Mouse (Mus musculus) right cerebral cortex, postnatal 14 days (tissue): Measurements from ENCODE around the gene Lrp6.

Experiments used
- DNase-seq: peaks from one replicate; pipeline ENCODE4 v3.0.0; 2022

The Lrp6 gene

GRCm38 (mm10) chr6:134567986-134568556 lies 1.3 kb upstream of the Lrp6 start:
- no peak for DNase-seq

- no peak for DNase-seq
These were observed 432 bp downstream of the Lrp6 start for GRCm38 (mm10) chr6:134566248-134566817.

GRCm38 (mm10) chr6:134565606-134566247 lies 1.0 kb downstream of the Lrp6 start:
- no peak for DNase-seq

GRCm38 (mm10) chr6:134564539-134564938 lies 2.2 kb downstream of the Lrp6 start:
- DNase-seq: no peak

- no peak for DNase-seq
These were observed 7.1 kb downstream of the Lrp6 start for GRCm38 (mm10) chr6:134559635-134560034.

GRCm38 (mm10) chr6:134558546-134559129 lies 8.1 kb downstream of the Lrp6 start:
- DNase-seq: no peak

GRCm38 (mm10) chr6:134557043-134557442 lies 9.7 kb downstream of the Lrp6 start:
- no peak for DNase-seq

GRCm38 (mm10) chr6:134556185-134556950 lies 10.4 kb downstream of the Lrp6 start:
- no peak for DNase-seq

GRCm38 (mm10) chr6:134555178-134555577 lies 11.6 kb downstream of the Lrp6 start:
- no peak for DNase-seq

- DNase-seq: no peak
These were observed 12.5 kb downstream of the Lrp6 start for GRCm38 (mm10) chr6:134554230-134554629.

- DNase-seq: no peak
These were observed 15.8 kb downstream of the Lrp6 start for GRCm38 (mm10) chr6:134551007-134551406.

- no peak for DNase-seq
These were observed 16.4 kb downstream of the Lrp6 start for GRCm38 (mm10) chr6:134550396-134550795.

- DNase-seq: no peak
These were observed 21.9 kb downstream of the Lrp6 start for GRCm38 (mm10) chr6:134544843-134545242.

- DNase-seq: no peak
These were observed 22.7 kb downstream of the Lrp6 start for GRCm38 (mm10) chr6:134544093-134544492.

- DNase-seq: no peak
These were observed 23.2 kb downstream of the Lrp6 start for GRCm38 (mm10) chr6:134543607-134544006.

GRCm38 (mm10) chr6:134542374-134542773 lies 24.4 kb downstream of the Lrp6 start:
- no peak for DNase-seq

GRCm38 (mm10) chr6:134540161-134540560 lies 26.6 kb downstream of the Lrp6 start:
- no peak for DNase-seq

GRCm38 (mm10) chr6:134539459-134539858 lies 27.3 kb downstream of the Lrp6 start:
- DNase-seq: no peak

GRCm38 (mm10) chr6:134538805-134539204 lies 28.0 kb downstream of the Lrp6 start:
- DNase-seq: no peak

- DNase-seq: no peak
These were observed 29.2 kb downstream of the Lrp6 start for GRCm38 (mm10) chr6:134537461-134538117.

GRCm38 (mm10) chr6:134535169-134535568 lies 31.6 kb downstream of the Lrp6 start:
- DNase-seq: no peak

GRCm38 (mm10) chr6:134533021-134533420 lies 33.7 kb downstream of the Lrp6 start:
- DNase-seq: no peak

GRCm38 (mm10) chr6:134531950-134532349 lies 34.8 kb downstream of the Lrp6 start:
- no peak for DNase-seq
